Mouse (Mus musculus) c-Kit-positive CD71-negative TER-119-negative erythroid progenitor cells, embryonic 14.5 days (primary cell): ENCODE measurements around the gene Nup155.

Experiments used
- DNase-seq: peaks from one replicate; pipeline ENCODE4 v3.0.0-alpha.2; 2013; ENCODE audit warnings: low read depth

The Nup155 gene

DNA sequence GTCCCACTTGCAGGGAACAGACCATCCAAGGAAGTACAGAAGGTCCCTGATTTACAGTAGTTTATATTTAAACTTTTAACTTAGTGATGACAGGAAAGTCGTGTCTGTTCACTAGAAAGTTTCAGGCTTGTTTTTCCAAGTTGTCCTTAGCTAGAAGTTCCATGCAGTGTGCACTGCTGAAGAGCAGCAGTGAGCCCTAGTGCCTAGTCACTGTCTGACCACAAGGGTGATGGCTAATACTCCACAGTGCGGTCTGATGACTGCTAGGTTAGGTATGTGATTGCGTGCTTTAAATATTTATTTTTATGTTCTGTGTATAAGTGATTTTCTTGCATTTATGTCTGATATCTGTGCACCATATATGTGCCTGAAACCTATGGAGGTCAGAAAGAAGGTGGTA is 81.4 kb downstream of the Nup155 start:
- DNase-seq = no peak

DNA sequence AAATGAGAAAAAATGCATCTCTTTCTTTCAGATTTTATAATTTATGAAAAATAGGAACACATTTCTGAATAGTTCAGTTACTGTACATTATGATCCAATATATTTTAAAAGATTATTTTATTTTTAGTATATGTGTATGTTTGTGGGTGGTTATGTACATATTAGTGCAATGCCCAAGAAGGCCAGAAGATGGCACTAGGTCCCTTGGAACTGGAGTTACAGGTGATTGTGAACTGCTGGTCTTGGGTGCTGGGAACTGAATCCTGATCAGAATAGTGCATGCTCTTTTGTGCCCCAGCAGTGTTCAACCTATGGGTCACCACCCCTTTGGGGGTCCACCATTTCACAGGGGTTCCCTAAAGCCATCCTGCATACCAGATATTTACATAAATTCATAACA is 91.2 kb downstream of the Nup155 start:
- no peak for DNase-seq

DNA sequence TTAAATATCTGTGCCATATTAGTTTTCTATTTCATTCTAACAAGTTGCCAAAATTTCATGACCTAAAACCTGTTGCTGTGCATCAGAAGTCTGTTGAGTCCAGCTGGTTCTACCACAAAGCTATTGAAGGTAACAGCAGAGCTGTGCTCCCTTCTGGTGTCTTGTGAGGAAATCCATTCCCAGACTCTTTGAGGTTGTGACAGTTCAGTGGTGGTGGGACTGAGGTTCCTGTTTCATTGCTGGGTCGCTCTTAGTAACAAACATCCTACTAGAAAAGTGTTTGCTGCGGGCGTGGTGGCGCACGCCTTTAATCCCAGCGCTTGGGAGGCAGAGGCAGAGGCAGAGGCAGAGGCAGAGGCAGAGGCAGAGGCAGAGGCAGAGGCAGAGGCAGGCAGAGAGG is 99.3 kb downstream of the Nup155 start:
- DNase-seq = no peak
